Mouse (Mus musculus): Measurements from ENCODE around the gene Tcap. TPM values are rescaled to one million over a fixed set of nuclear protein-coding genes. Genes with fewer than 3 reads are reported as not detected.

Gene Tcap
- total and polyA plus RNA-seq, 3 experiments: not detected

GRCm38 (mm10) chr11:98389221-98389780, 5.7 kb downstream of the Tcap start:
- no peak overlapping the region for H3K27ac ChIP-seq (ENCODE audit: insufficient read depth, low read depth)
- no peak overlapping the region for H3K4me2 ChIP-seq (ENCODE audit: insufficient read depth, low read depth, poor library complexity, severe bottlenecking)
- peaks cover 0 to 6% of the 10 kb centered on the region in 2 experiments for H3K36me3 ChIP-seq (replicated peaks in 1 of 2; ENCODE audit: control insufficient read depth in 1 of 2, insufficient read depth in 1 of 2, low read length in 1 of 2)
- H3K9me3 ChIP-seq (replicated peaks; ENCODE audit: low read length): no peaks in the 10 kb centered on the region
- peaks cover 12 to 49% of the 10 kb centered on the region in 2 experiments for H3K4me1 ChIP-seq (ENCODE audit: control insufficient read depth in 1 of 2, insufficient read depth in 2 of 2)
- in situ Hi-C loops (cut with MboI; ENCODE audit: low pct_ligation_motif_present, low pct_unique_long_range_greater_than_20kb, low sequenced_read_pairs): no loop called here
- no peak overlapping the region for H3K9ac ChIP-seq (ENCODE audit: insufficient read depth, low read depth)
- no peak overlapping the region for H3K4me3 ChIP-seq (replicated peaks in 1 of 3; ENCODE audit: low read depth in 2 of 3, low read length in 2 of 3, poor library complexity in 1 of 3)
- H3K27me3 ChIP-seq (replicated peaks): peaks cover 7% of the 10 kb centered on the region
- peak; percentile 48 for DNase-seq (ENCODE audit: extremely low read depth)
- no peak for TF ChIP-seq MAZ (IDR thresholded peaks at IDR 0.05; ENCODE audit: low read depth, low read length)
- TF ChIP-seq KAT2A (IDR thresholded peaks at IDR 0.05; ENCODE audit: insufficient replicate concordance, low read length): no peak
- TF ChIP-seq CTCF (conservative IDR thresholded peaks at IDR 0.05 in 1 of 2, IDR thresholded peaks at IDR 0.05 in 1 of 2; ENCODE audit: low read depth in 2 of 2, low read length in 2 of 2): peak in 1 of 2 experiments; percentile 88; a peak in 2 of 4 replicates
- peak; percentile 62 for TF ChIP-seq SMC3 (IDR thresholded peaks at IDR 0.05; ENCODE audit: low read depth, low read length)
- TF ChIP-seq RAD21 (IDR thresholded peaks at IDR 0.05; ENCODE audit: low read depth, low read length): peak; percentile 77
- no peak for TF ChIP-seq GABPA (IDR thresholded peaks at IDR 0.05; ENCODE audit: insufficient replicate concordance, low read depth, low read length)
- H3K79me2 ChIP-seq (replicated peaks; ENCODE audit: control insufficient read depth, extremely low read depth, insufficient read depth, poor library complexity, severe bottlenecking): no peaks in the 10 kb centered on the region
- dilution Hi-C loops (cut with MboI; ENCODE audit: extremely low pct_ligation_motif_present, extremely low pct_unique_long_range_greater_than_20kb, low sequenced_read_pairs): no loop called here

- DNase-seq (ENCODE audit: extremely low read depth): no peak
- in situ Hi-C loops (cut with MboI; ENCODE audit: low pct_ligation_motif_present, low pct_unique_long_range_greater_than_20kb, low sequenced_read_pairs) (loop anchor here (5.0 kb wide), 1 partner anchor 33 kb away; the partner anchor contains the start of gene Stard3), dilution Hi-C loops (cut with MboI; ENCODE audit: extremely low pct_ligation_motif_present, extremely low pct_unique_long_range_greater_than_20kb, low sequenced_read_pairs) (no loop called here)
- Histone ChIP-seq H3K79me2 (replicated peaks; ENCODE audit: control insufficient read depth, extremely low read depth, insufficient read depth, poor library complexity, severe bottlenecking) (no peaks in the 10 kb centered on the region), H3K4me1 (ENCODE audit: control insufficient read depth in 1 of 2, insufficient read depth in 2 of 2) (peaks cover 15 to 58% of the 10 kb centered on the region in 2 experiments), H3K4me2 (ENCODE audit: insufficient read depth, low read depth, poor library complexity, severe bottlenecking) (no peak overlapping the region), H3K27ac (ENCODE audit: insufficient read depth, low read depth) (no peak overlapping the region), H3K27me3 (replicated peaks) (peaks cover 7% of the 10 kb centered on the region), H3K9ac (ENCODE audit: insufficient read depth, low read depth) (no peak overlapping the region), H3K4me3 (replicated peaks in 1 of 3; ENCODE audit: low read depth in 2 of 3, low read length in 2 of 3, poor library complexity in 1 of 3) (no peak overlapping the region), H3K9me3 (replicated peaks; ENCODE audit: low read length) (no peaks in the 10 kb centered on the region), H3K36me3 (replicated peaks in 1 of 2; ENCODE audit: control insufficient read depth in 1 of 2, insufficient read depth in 1 of 2, low read length in 1 of 2) (no peaks in the 10 kb centered on the region)
- TF ChIP-seq BHLHE40 (IDR thresholded peaks at IDR 0.05; ENCODE audit: low read depth, low read length) (no peak), HCFC1 (IDR thresholded peaks at IDR 0.05; ENCODE audit: low read depth, low read length) (no peak), ELF1 (IDR thresholded peaks at IDR 0.05; ENCODE audit: low read depth, low read length) (no peak), USF2 (conservative IDR thresholded peaks at IDR 0.05; ENCODE audit: low read depth, low read length) (no peak), MAZ (IDR thresholded peaks at IDR 0.05; ENCODE audit: low read depth, low read length) (no peak), ZC3H11A (IDR thresholded peaks at IDR 0.05; ENCODE audit: low read depth, low read length) (no peak), RAD21 (IDR thresholded peaks at IDR 0.05; ENCODE audit: low read depth, low read length) (no peak), ZKSCAN1 (IDR thresholded peaks at IDR 0.05; ENCODE audit: borderline replicate concordance, low read depth, low read length) (no peak), MAX (IDR thresholded peaks at IDR 0.05; ENCODE audit: low read length) (no peak), ZNF384 (IDR thresholded peaks at IDR 0.05; ENCODE audit: low read depth, low read length) (no peak), ETS1 (conservative IDR thresholded peaks at IDR 0.05; ENCODE audit: low read depth, low read length) (no peak), JUND (conservative IDR thresholded peaks at IDR 0.05; ENCODE audit: low read depth, low read length) (no peak), ZMIZ1 (IDR thresholded peaks at IDR 0.05; ENCODE audit: low read depth, low read length) (no peak), JUN (IDR thresholded peaks at IDR 0.05; ENCODE audit: insufficient read depth, low read depth, low read length) (no peak), EP300 (IDR thresholded peaks at IDR 0.05; ENCODE audit: low read length) (no peak), NRF1 (IDR thresholded peaks at IDR 0.05; ENCODE audit: low read depth, low read length) (no peak), CHD2 (IDR thresholded peaks at IDR 0.05; ENCODE audit: low read length) (no peak), TCF12 (IDR thresholded peaks at IDR 0.05; ENCODE audit: low read depth, low read length) (no peak)
These were observed 6.5 kb downstream of the Tcap start for GRCm38 (mm10) chr11:98390141-98390540.
